Mouse (Mus musculus) intestine, embryonic 14.5 days (tissue): ENCODE measurements at regions not wholly inside any gene's neighbourhood (a gene's known extent, or its start where the extent isn't known, plus 50 kb on each side); places are given as distances from the start of the nearest gene placed in this dataset.

Source experiments
- ATAC-seq: fragments of 200-750 bp; cut with Nextera tagmentation; replicated peaks from 2 replicates; pipeline ENCODE4 v1.8.0; 2017; ENCODE audit warnings: low read depth, moderate number of reproducible peaks, moderate TSS enrichment, moderate library complexity; ENCODE audit not compliant: low FRiP score, low TSS enrichment
- DNase-seq: peaks from one replicate; pipeline ENCODE4 v3.0.0-alpha.2; 2018; ENCODE audit warnings: low spot score
- H3K27ac ChIP-seq: fragments of 300-500 bp; sonication (generic); 2 replicates; pipeline ENCODE4 v1.5.1; 2014; ENCODE audit warnings: low read depth, mild to moderate bottlenecking, control low read depth
- H3K27me3 ChIP-seq: fragments of 300-500 bp; sonication (generic); replicated peaks from 2 replicates; pipeline ENCODE4 v1.6.1; 2014; ENCODE audit warnings: low read length, control low read depth; ENCODE audit not compliant: control insufficient read depth, insufficient read depth
- H3K36me3 ChIP-seq: fragments of 300-500 bp; sonication (generic); 2 replicates; pipeline ENCODE4 v1.6.1; 2014; ENCODE audit warnings: low read length, control low read depth; ENCODE audit not compliant: control insufficient read depth, insufficient read depth
- H3K4me1 ChIP-seq: fragments of 300-500 bp; sonication (generic); replicated peaks from 2 replicates; pipeline ENCODE4 v1.6.1; 2014; ENCODE audit warnings: low read length, control low read depth, mixed read lengths; ENCODE audit not compliant: control insufficient read depth, insufficient read depth
- H3K4me2 ChIP-seq: fragments of 300-500 bp; sonication (generic); 2 replicates; pipeline ENCODE4 v1.6.1; 2014; ENCODE audit warnings: low read length
- H3K4me3 ChIP-seq: fragments of 300-500 bp; sonication (generic); 2 replicates; pipeline ENCODE4 v1.5.1; 2014; ENCODE audit warnings: low read depth, low read length, control low read depth, mixed read lengths
- H3K9ac ChIP-seq: fragments of 300-500 bp; sonication (generic); 2 replicates; pipeline ENCODE4 v1.6.1; 2014; ENCODE audit warnings: mild to moderate bottlenecking, low read length
- H3K9me3 ChIP-seq: fragments of 300-500 bp; sonication (generic); 2 replicates; pipeline ENCODE4 v1.6.1; 2016; ENCODE audit warnings: low read length, control low read depth; ENCODE audit not compliant: control insufficient read depth
- WGBS: fragments of 180-500 bp; shearing (Covaris S2); extraction: QIAGEN DNeasy Blood & Tissue Kit; methylation state at CpG from one replicate; pipeline ENCODE4 v1.1.7; 2014; 5-methylcytosine and 5-hydroxymethylcytosine counted together

- 55% methylated on average over 16 of the region's 16 CpGs for WGBS
- Histone ChIP-seq H3K4me3 (no peak overlapping the region), H3K4me2 (no peak overlapping the region), H3K27me3 (no peaks in the 10 kb centered on the region), H3K9me3 (no peaks in the 10 kb centered on the region), H3K36me3 (no peaks in the 10 kb centered on the region), H3K4me1 (no peaks in the 10 kb centered on the region), H3K27ac (no peak overlapping the region), H3K9ac (no peak overlapping the region)
- no peak for ATAC-seq
- DNase-seq = no peak
Measured at GRCm38 (mm10) chr5:106200631-106201030, 257.3 kb downstream of the Barhl2 start.

DNA sequence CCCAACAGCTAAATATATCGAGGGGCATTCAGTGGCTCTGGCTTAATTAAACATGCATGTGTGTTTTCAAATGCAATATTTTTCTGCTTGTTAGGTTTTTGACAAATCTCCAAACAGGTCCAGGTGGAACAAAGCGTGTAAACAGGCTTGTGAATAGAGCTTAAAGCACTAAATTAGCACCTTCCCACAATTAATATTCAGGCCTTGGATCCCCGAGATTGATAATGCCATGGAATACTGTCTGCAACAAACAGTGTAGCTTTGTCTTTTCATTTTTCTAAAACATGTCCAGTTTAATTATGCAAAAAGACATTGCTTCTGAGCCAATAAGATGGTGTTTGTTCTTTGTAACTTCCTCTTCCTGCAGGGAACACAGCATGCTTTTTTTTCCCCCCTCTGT lies 258.9 kb downstream of the Barhl2 start:
- Histone ChIP-seq H3K4me2 (no peak overlapping the region), H3K4me1 (no peaks in the 10 kb centered on the region), H3K36me3 (no peaks in the 10 kb centered on the region), H3K9ac (no peak overlapping the region), H3K27ac (no peak overlapping the region), H3K4me3 (no peak overlapping the region), H3K9me3 (no peaks in the 10 kb centered on the region), H3K27me3 (no peaks in the 10 kb centered on the region)
- ATAC-seq (no peak), DNase-seq (no peak)
- 86% methylated on average over 3 of the region's 3 CpGs for WGBS

GRCm38 (mm10) chr5:106191141-106191540 lies 266.8 kb downstream of the Barhl2 start:
- no peak overlapping the region for H3K9ac ChIP-seq
- no peak overlapping the region for H3K27ac ChIP-seq
- no peaks in the 10 kb centered on the region for H3K9me3 ChIP-seq
- ATAC-seq (no peak), DNase-seq (no peak)
- WGBS = 87% methylated on average over 11 of the region's 11 CpGs
- H3K27me3 ChIP-seq = no peaks in the 10 kb centered on the region
- H3K4me3 ChIP-seq = no peak overlapping the region
- no peak overlapping the region for H3K4me2 ChIP-seq
- no peaks in the 10 kb centered on the region for H3K4me1 ChIP-seq
- no peaks in the 10 kb centered on the region for H3K36me3 ChIP-seq

DNA sequence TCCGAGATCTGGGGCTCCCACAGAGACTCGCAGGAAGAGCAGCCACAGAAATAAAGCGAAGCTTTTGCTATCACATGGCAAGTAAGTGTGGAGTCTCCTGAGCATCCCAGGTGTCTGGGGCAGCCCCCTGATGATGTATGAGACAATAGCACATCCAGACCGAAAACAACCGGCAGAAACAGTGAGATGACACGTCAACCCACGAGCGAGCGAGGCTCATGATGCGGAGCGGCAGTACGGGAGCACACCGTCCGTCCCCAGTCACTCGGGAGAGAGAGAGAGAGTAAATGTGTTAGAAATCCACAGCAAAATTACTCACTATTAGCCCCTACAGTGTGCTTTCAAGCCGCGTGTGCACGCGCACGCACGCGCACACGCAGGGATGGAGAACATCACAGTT lies 276.2 kb downstream of the Barhl2 start:
- H3K27ac ChIP-seq = no peak overlapping the region
- H3K4me1 ChIP-seq = no peaks in the 10 kb centered on the region
- ATAC-seq (no peak), DNase-seq (no peak)
- 90% methylated on average over 23 of the region's 23 CpGs for WGBS
- no peak overlapping the region for H3K9ac ChIP-seq
- H3K36me3 ChIP-seq = no peaks in the 10 kb centered on the region
- H3K4me2 ChIP-seq = no peak overlapping the region
- no peak overlapping the region for H3K4me3 ChIP-seq
- no peaks in the 10 kb centered on the region for H3K27me3 ChIP-seq
- no peaks in the 10 kb centered on the region for H3K9me3 ChIP-seq

DNA sequence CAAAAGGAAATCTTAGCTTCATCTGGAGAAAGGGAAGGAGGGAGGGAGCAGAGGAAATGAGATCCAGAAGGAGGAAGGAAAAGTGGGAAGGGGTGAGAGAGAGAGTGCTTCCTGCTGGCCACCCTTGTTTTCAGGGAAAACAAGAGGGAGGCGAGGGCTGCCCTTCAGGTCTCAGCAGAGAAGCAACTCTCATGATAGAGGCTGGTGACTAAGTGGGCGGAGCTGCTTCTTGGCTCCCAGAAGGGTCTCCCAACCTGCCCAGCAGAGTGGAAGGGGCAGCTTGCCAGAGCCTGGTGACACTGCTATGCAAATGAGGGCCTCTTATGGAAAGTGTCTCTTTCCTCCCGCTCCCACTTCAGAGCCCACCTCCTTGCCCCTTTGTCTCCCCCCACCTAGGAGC lies 285.8 kb downstream of the Barhl2 start:
- WGBS = 19% methylated on average over 3 of the region's 3 CpGs
- no peak overlapping the region for H3K4me2 ChIP-seq
- H3K4me3 ChIP-seq = no peak overlapping the region

GRCm38 (mm10) chr5:106170405-106170804 lies 287.6 kb downstream of the Barhl2 start:
- 97% methylated on average over 4 of the region's 4 CpGs for WGBS
- no peak for DNase-seq
- no peaks in the 10 kb centered on the region for H3K27me3 ChIP-seq
- H3K27ac ChIP-seq = no peak overlapping the region
- H3K4me3 ChIP-seq = no peak overlapping the region
- no peak overlapping the region for H3K9ac ChIP-seq
- no peak overlapping the region for H3K4me2 ChIP-seq
- no peaks in the 10 kb centered on the region for H3K9me3 ChIP-seq
- H3K36me3 ChIP-seq = no peaks in the 10 kb centered on the region
- 0 out of 2 replicates have a peak, but pooled peaks cover 4% of the 10 kb centered on the region for H3K4me1 ChIP-seq
- ATAC-seq = no peak

More for the DNA sequence above, 285.8 kb downstream of the Barhl2 start:
- no peak for ATAC-seq
- no peak for DNase-seq
- Histone ChIP-seq H3K27ac (no peak overlapping the region), H3K9me3 (no peaks in the 10 kb centered on the region), H3K9ac (no peak overlapping the region), H3K36me3 (no peaks in the 10 kb centered on the region), H3K27me3 (no peaks in the 10 kb centered on the region), H3K4me1 (0 out of 2 replicates have a peak, but pooled peaks cover 4% of the 10 kb centered on the region)

GRCm38 (mm10) chr5:106167556-106167955 lies 290.4 kb downstream of the Barhl2 start:
- 0 out of 2 replicates have a peak, but pooled peaks cover 8% of the 10 kb centered on the region for H3K4me1 ChIP-seq
- 86% methylated on average over 11 of the region's 11 CpGs for WGBS
- H3K36me3 ChIP-seq = no peaks in the 10 kb centered on the region
- H3K9me3 ChIP-seq = no peaks in the 10 kb centered on the region
- H3K27ac ChIP-seq = no peak overlapping the region
- no peak for ATAC-seq
- no peak overlapping the region for H3K9ac ChIP-seq
- H3K4me2 ChIP-seq = no peak overlapping the region
- no peaks in the 10 kb centered on the region for H3K27me3 ChIP-seq
- H3K4me3 ChIP-seq = no peak overlapping the region
- DNase-seq = no peak

GRCm38 (mm10) chr5:106166266-106166665 lies 289.9 kb downstream of the Zfp326 start:
- no peaks in the 10 kb centered on the region for H3K27me3 ChIP-seq
- no peak overlapping the region for H3K27ac ChIP-seq
- H3K9ac ChIP-seq = no peak overlapping the region
- no peak overlapping the region for H3K4me2 ChIP-seq
- no peak for ATAC-seq
- 70% methylated on average over 5 of the region's 5 CpGs for WGBS
- H3K4me1 ChIP-seq = 0 out of 2 replicates have a peak, but pooled peaks cover 4% of the 10 kb centered on the region
- H3K4me3 ChIP-seq = no peak overlapping the region
- H3K36me3 ChIP-seq = no peaks in the 10 kb centered on the region
- H3K9me3 ChIP-seq = no peaks in the 10 kb centered on the region
- no peak for DNase-seq

DNA sequence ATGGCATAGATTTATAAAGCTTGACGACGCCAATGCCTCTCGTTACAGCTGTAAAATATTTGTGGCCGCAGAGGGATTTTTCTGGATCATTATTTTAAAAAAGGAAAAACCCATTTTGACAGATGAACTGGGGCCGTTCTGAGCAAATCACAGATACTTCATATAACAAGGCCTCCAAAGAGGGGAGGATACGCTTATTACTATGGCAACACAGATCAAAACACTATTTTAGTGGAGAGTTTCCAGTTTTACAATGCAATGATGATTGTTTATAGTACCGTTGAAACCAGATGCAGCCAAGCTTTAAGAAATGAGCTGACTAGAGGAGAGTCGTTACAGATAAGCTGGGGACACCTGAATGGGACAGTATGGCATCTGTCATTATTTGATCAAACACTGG lies 287.8 kb downstream of the Zfp326 start:
- no peaks in the 10 kb centered on the region for H3K27me3 ChIP-seq
- no peak overlapping the region for H3K4me3 ChIP-seq
- ATAC-seq (no peak), DNase-seq (no peak)
- 0 out of 2 replicates have a peak, but pooled peaks cover 4% of the 10 kb centered on the region for H3K4me1 ChIP-seq
- H3K36me3 ChIP-seq = no peaks in the 10 kb centered on the region
- no peak overlapping the region for H3K9ac ChIP-seq
- WGBS = 63% methylated on average over 8 of the region's 8 CpGs
- no peak overlapping the region for H3K27ac ChIP-seq
- H3K4me2 ChIP-seq = no peak overlapping the region
- peaks cover 4% of the 10 kb centered on the region; the same call in 1 of the 2 replicates for H3K9me3 ChIP-seq
